Mouse (Mus musculus): ENCODE data around the gene Srprb. TPM values are rescaled to one million over a fixed set of nuclear protein-coding genes. Genes with fewer than 3 reads are reported as not detected.
A peak's percentile ranks its signal among the peaks of the same experiment; 100 is the strongest.
"Not testable (repeated sequence)": the region's sequence is repeated elsewhere in the genome, so short reads cannot be mapped to it uniquely, and the experiment has no call there.

The Srprb gene
- total RNA-seq, 1 experiment from 2014 or later, result 23.6 TPM

GRCm38 (mm10) chr9:103213631-103214030 lies 11.7 kb upstream of the Srprb start:
- no peak for ATAC-seq (replicated peaks; ENCODE audit: low read depth, poor library complexity, severe bottlenecking)

GRCm38 (mm10) chr9:103212654-103213420 lies 10.9 kb upstream of the Srprb start:
- no peak for ATAC-seq (replicated peaks; ENCODE audit: low read depth, poor library complexity, severe bottlenecking)

GRCm38 (mm10) chr9:103208802-103209423 lies 7.0 kb upstream of the Srprb start:
- no peak for ATAC-seq (replicated peaks; ENCODE audit: low read depth, poor library complexity, severe bottlenecking)

GRCm38 (mm10) chr9:103207846-103208245 lies 5.9 kb upstream of the Srprb start:
- ATAC-seq (replicated peaks; ENCODE audit: low read depth, poor library complexity, severe bottlenecking), result peak; percentile 100

- no peak for ATAC-seq (replicated peaks; ENCODE audit: low read depth, poor library complexity, severe bottlenecking)
Observed at GRCm38 (mm10) chr9:103205786-103206185, 3.8 kb upstream of the Srprb start.

- no peak for ATAC-seq (replicated peaks; ENCODE audit: low read depth, poor library complexity, severe bottlenecking)
Observed at GRCm38 (mm10) chr9:103188416-103188815, 13.5 kb downstream of the Srprb start.

- no peak for ATAC-seq (replicated peaks; ENCODE audit: low read depth, poor library complexity, severe bottlenecking)
Observed at GRCm38 (mm10) chr9:103186747-103187146, 15.2 kb downstream of the Srprb start.

- ATAC-seq (replicated peaks; ENCODE audit: low read depth, poor library complexity, severe bottlenecking), result no peak
Observed at GRCm38 (mm10) chr9:103185946-103186345, 16.0 kb downstream of the Srprb start.

GRCm38 (mm10) chr9:103184855-103185254 lies 17.1 kb downstream of the Srprb start:
- ATAC-seq (replicated peaks; ENCODE audit: low read depth, poor library complexity, severe bottlenecking), result no peak

GRCm38 (mm10) chr9:103181886-103182285 lies 20.1 kb downstream of the Srprb start:
- ATAC-seq (replicated peaks; ENCODE audit: low read depth, poor library complexity, severe bottlenecking), result no peak

- peak; percentile 91 for ATAC-seq (replicated peaks; ENCODE audit: low read depth, poor library complexity, severe bottlenecking)
Observed at GRCm38 (mm10) chr9:103180807-103181565, 21.0 kb downstream of the Srprb start.

- ATAC-seq (replicated peaks; ENCODE audit: low read depth, poor library complexity, severe bottlenecking), result peak; percentile 36
Observed at GRCm38 (mm10) chr9:103180303-103180702, 21.6 kb downstream of the Srprb start.

GRCm38 (mm10) chr9:103175692-103176091 lies 26.2 kb downstream of the Srprb start:
- 0 out of 2 replicates have a peak, but pooled peaks have one; percentile 9 for ATAC-seq (replicated peaks; ENCODE audit: low read depth, poor library complexity, severe bottlenecking)

GRCm38 (mm10) chr9:103174771-103175519 lies 27.0 kb downstream of the Srprb start:
- ATAC-seq (replicated peaks; ENCODE audit: low read depth, poor library complexity, severe bottlenecking), result peak; percentile 76

- no peak for ATAC-seq (replicated peaks; ENCODE audit: low read depth, poor library complexity, severe bottlenecking)
Observed at GRCm38 (mm10) chr9:103168771-103169170, 33.2 kb downstream of the Srprb start.

GRCm38 (mm10) chr9:103168046-103168445 lies 33.9 kb downstream of the Srprb start:
- ATAC-seq (replicated peaks; ENCODE audit: low read depth, poor library complexity, severe bottlenecking), result 0 out of 2 replicates have a peak, but pooled peaks have one; percentile 18

GRCm38 (mm10) chr9:103163806-103164205 lies 38.1 kb downstream of the Srprb start:
- no peak for ATAC-seq (replicated peaks; ENCODE audit: low read depth, poor library complexity, severe bottlenecking)

- not testable (repeated sequence) for ATAC-seq (replicated peaks; ENCODE audit: low read depth, poor library complexity, severe bottlenecking)
Observed at GRCm38 (mm10) chr9:103155158-103155557, 46.8 kb downstream of the Srprb start.

GRCm38 (mm10) chr9:103154568-103154967 lies 47.4 kb downstream of the Srprb start:
- ATAC-seq (replicated peaks; ENCODE audit: low read depth, poor library complexity, severe bottlenecking), result 0 out of 2 replicates have a peak, but pooled peaks have one; percentile 25

- ATAC-seq (replicated peaks; ENCODE audit: low read depth, poor library complexity, severe bottlenecking), result no peak
Observed at GRCm38 (mm10) chr9:103153286-103153685, 48.7 kb downstream of the Srprb start.
